24 mouse cellular contexts compared by ENCODE assay signal in genomic region chr5:115142166-115142697, GRCm38 (mm10). TPM values are rescaled to one million over a fixed set of nuclear protein-coding genes. Genes with fewer than 3 reads are reported as not detected.
"Had no signal": no experiment of that assay in that cellular context is flagged by ENCODE, and none has a peak within 500 bp of the region (broad histone marks: within the 10 kb centered on the region; RNA-seq: fewer than 3 reads in every experiment).

No protein-coding gene starts in this region.

- DNase-seq: liver, postnatal 0 days; lung, adult 2 months; lung, postnatal 14 days; lung, postnatal 36 days; retina, postnatal 1 day; right cerebral cortex, adult 18-20 months; right cerebral cortex, postnatal 14 days; thymus, adult 2 months; thymus, postnatal 14 days; thymus, postnatal 36 days had no signal

- H3K27ac ChIP-seq: liver, embryonic 15.5 days; lung, embryonic 15.5 days; macrophage; midbrain, embryonic 13.5 days; midbrain, embryonic 15.5 days; neural tube, embryonic 13.5 days; stomach, embryonic 15.5 days; stomach, postnatal 0 days had no signal

- H3K4me1 ChIP-seq: liver, embryonic 15.5 days; lung, embryonic 15.5 days; midbrain, embryonic 13.5 days; midbrain, embryonic 15.5 days; neural tube, embryonic 13.5 days; stomach, embryonic 15.5 days had no signal

- H3K27me3 ChIP-seq: lung, embryonic 15.5 days; midbrain, embryonic 13.5 days; midbrain, embryonic 15.5 days; neural tube, embryonic 13.5 days; neural tube, embryonic 15.5 days; stomach, embryonic 15.5 days had no signal

- H3K4me3 ChIP-seq: liver, embryonic 15.5 days; lung, embryonic 15.5 days; midbrain, embryonic 13.5 days; midbrain, embryonic 15.5 days; neural tube, embryonic 13.5 days; neural tube, embryonic 15.5 days; stomach, embryonic 15.5 days had no signal

- H3K9ac ChIP-seq: liver, embryonic 15.5 days; liver, postnatal 0 days; lung, embryonic 15.5 days; midbrain, embryonic 13.5 days; midbrain, embryonic 15.5 days; neural tube, embryonic 13.5 days; neural tube, embryonic 15.5 days; stomach, embryonic 15.5 days had no signal

- H3K9me3 ChIP-seq: liver, embryonic 15.5 days; lung, embryonic 15.5 days; midbrain, embryonic 13.5 days; midbrain, embryonic 15.5 days; neural tube, embryonic 13.5 days; neural tube, embryonic 15.5 days; stomach, embryonic 15.5 days had no signal

RNA-seq across cellular contexts. Expression of gene Gm10401, which starts 44.1 kb away (rescaled TPM):
- total RNA-seq: megakaryocyte progenitor cell, adult 5-6 weeks; midbrain, postnatal 0 days; monocyte, adult 5-6 weeks had no signal
- polyA plus RNA-seq: lung, adult 2 months; spleen, adult 2 months; testis, adult 2 months; thymus, adult 2 months had no signal

RNA-seq across cellular contexts. Expression of gene Cabp1, which starts 51.9 kb away (rescaled TPM):
- total RNA-seq: megakaryocyte progenitor cell, adult 5-6 weeks; monocyte, adult 5-6 weeks had no signal
- polyA plus RNA-seq: liver, postnatal 0 days; macrophage had no signal
